In genomic region chr17:4954431-4954830, GRCm38 (mm10) we compare ENCODE assay signal across 26 mouse cellular contexts. TPM values are rescaled to one million over a fixed set of nuclear protein-coding genes. Genes with fewer than 3 reads are reported as not detected.
DNase-seq lines count a peak whose midpoint lies in the region; ATAC-seq lines count a peak whose summit lies in the region.
"Had no signal": no experiment of that assay in that cellular context is flagged by ENCODE, and none has a peak within 500 bp of the region (broad histone marks: within the 10 kb centered on the region; RNA-seq: fewer than 3 reads in every experiment).

No protein-coding gene starts in this region.

- ATAC-seq in hindbrain, embryonic 13.5 days (ENCODE audit: low FRiP score) = no peak
- no peak for ATAC-seq in limb, embryonic 13.5 days (ENCODE audit: low FRiP score, low read depth)
- ATAC-seq in neural tube, embryonic 14.5 days (ENCODE audit: low read depth) = no peak
- ATAC-seq: activated CD4-positive, CD25-positive, alpha-beta regulatory T cell, adult 4 months; CD4-positive, CD25-positive, alpha-beta regulatory T cell, adult 4 months; forebrain, embryonic 13.5 days; intestine, embryonic 15.5 days had no signal

- no peaks in the 10 kb centered on the region for H3K9me3 ChIP-seq in hindbrain, embryonic 13.5 days
- H3K9me3 ChIP-seq in hindbrain, embryonic 10.5 days = no peaks in the 10 kb centered on the region
- no peaks in the 10 kb centered on the region for H3K9me3 ChIP-seq in limb, embryonic 13.5 days
- no peaks in the 10 kb centered on the region for H3K9me3 ChIP-seq in limb, embryonic 10.5 days (replicated peaks)
- H3K9me3 ChIP-seq in neural tube, embryonic 14.5 days (ENCODE audit: control insufficient read depth, low read length) = no peaks in the 10 kb centered on the region
- H3K9me3 ChIP-seq: embryonic facial prominence, embryonic 12.5 days; forebrain, embryonic 10.5 days; forebrain, embryonic 13.5 days; heart, embryonic 15.5 days; hindbrain, embryonic 12.5 days; intestine, embryonic 15.5 days had no signal

- no peaks in the 10 kb centered on the region for H3K27me3 ChIP-seq in hindbrain, embryonic 13.5 days
- no peaks in the 10 kb centered on the region for H3K27me3 ChIP-seq in hindbrain, embryonic 10.5 days (ENCODE audit: insufficient read depth, poor library complexity, severe bottlenecking)
- H3K27me3 ChIP-seq in limb, embryonic 13.5 days = no peaks in the 10 kb centered on the region
- H3K27me3 ChIP-seq in limb, embryonic 10.5 days (ENCODE audit: low read depth, poor library complexity, severe bottlenecking) = no peaks in the 10 kb centered on the region
- H3K27me3 ChIP-seq in neural tube, embryonic 14.5 days (ENCODE audit: control insufficient read depth, insufficient read depth, low read length) = no peaks in the 10 kb centered on the region
- H3K27me3 ChIP-seq: embryonic facial prominence, embryonic 12.5 days; heart, embryonic 12.5 days; heart, embryonic 15.5 days; hindbrain, embryonic 12.5 days; intestine, embryonic 15.5 days had no signal

- no peak overlapping the region for H3K9ac ChIP-seq in hindbrain, embryonic 13.5 days
- H3K9ac ChIP-seq in limb, embryonic 13.5 days = no peak overlapping the region
- H3K9ac ChIP-seq in neural tube, embryonic 14.5 days (replicated peaks; ENCODE audit: low read depth, low read length) = no peak overlapping the region
- H3K9ac ChIP-seq: embryonic facial prominence, embryonic 12.5 days; forebrain, embryonic 13.5 days; heart, embryonic 12.5 days; heart, embryonic 15.5 days; hindbrain, embryonic 12.5 days; intestine, embryonic 15.5 days had no signal

- H3K4me2 ChIP-seq in hindbrain, embryonic 13.5 days = peak overlapping the region; percentile 6; the same call in 1 of the 2 replicates
- 0 out of 2 replicates have a peak overlapping the region, but pooled peaks have one; percentile 5 for H3K4me2 ChIP-seq in limb, embryonic 13.5 days (replicated peaks)
- no peak overlapping the region for H3K4me2 ChIP-seq in neural tube, embryonic 14.5 days (ENCODE audit: low read depth, low read length)
- H3K4me2 ChIP-seq: embryonic facial prominence, embryonic 12.5 days; forebrain, embryonic 13.5 days; heart, embryonic 12.5 days; heart, embryonic 15.5 days; hindbrain, embryonic 12.5 days; intestine, embryonic 15.5 days had no signal

- H3K4me3 ChIP-seq in hindbrain, embryonic 13.5 days = no peak overlapping the region
- no peak overlapping the region for H3K4me3 ChIP-seq in hindbrain, embryonic 10.5 days
- no peak overlapping the region for H3K4me3 ChIP-seq in limb, embryonic 13.5 days
- H3K4me3 ChIP-seq in limb, embryonic 10.5 days = no peak overlapping the region
- H3K4me3 ChIP-seq in neural tube, embryonic 14.5 days (ENCODE audit: low read depth, low read length) = no peak overlapping the region
- H3K4me3 ChIP-seq: embryonic facial prominence, embryonic 12.5 days; forebrain, embryonic 10.5 days; forebrain, embryonic 13.5 days; heart, embryonic 12.5 days; heart, embryonic 15.5 days; hindbrain, embryonic 12.5 days; intestine, embryonic 15.5 days had no signal

- WGBS in hindbrain, embryonic 13.5 days = 45% methylated on average over 4 of the region's 4 CpGs
- 85% methylated on average over 4 of the region's 4 CpGs for WGBS in hindbrain, embryonic 10.5 days
- 50% methylated on average over 4 of the region's 4 CpGs for WGBS in limb, embryonic 13.5 days
- WGBS in limb, embryonic 10.5 days = 89% methylated on average over 4 of the region's 4 CpGs
- WGBS in neural tube, embryonic 14.5 days = 42% methylated on average over 4 of the region's 4 CpGs

- no peak for DNase-seq in hindbrain, embryonic 10.5 days (ENCODE audit: low spot score)
- DNase-seq in limb, embryonic 10.5 days (ENCODE audit: low spot score) = no peak
- DNase-seq in neural tube, embryonic 10.5 days (ENCODE audit: extremely low spot score, low spot score) = no peak
- DNase-seq in ovary, postnatal 14 days (ENCODE audit: low spot score) = no peak
- DNase-seq: adrenal gland, adult 8-10 months; adrenal gland, postnatal 25 days; cerebellum, adult 18-20 months; cerebellum, adult 9-10 months; cerebellum, postnatal 14 days; gastrocnemius, postnatal 25 days; heart, adult 18-20 months; heart, postnatal 10 days; heart, postnatal 36 days; kidney, adult 11 months had no signal

- no peaks in the 10 kb centered on the region for H3K36me3 ChIP-seq in hindbrain, embryonic 13.5 days
- H3K36me3 ChIP-seq in hindbrain, embryonic 10.5 days = no peaks in the 10 kb centered on the region
- H3K36me3 ChIP-seq in limb, embryonic 13.5 days = no peaks in the 10 kb centered on the region
- H3K36me3 ChIP-seq in limb, embryonic 10.5 days = no peaks in the 10 kb centered on the region
- H3K36me3 ChIP-seq in neural tube, embryonic 14.5 days (ENCODE audit: control insufficient read depth, insufficient read depth, low read length) = no peaks in the 10 kb centered on the region
- H3K36me3 ChIP-seq: embryonic facial prominence, embryonic 12.5 days; forebrain, embryonic 10.5 days; heart, embryonic 12.5 days; heart, embryonic 15.5 days; hindbrain, embryonic 12.5 days; intestine, embryonic 15.5 days had no signal

- H3K27ac ChIP-seq in hindbrain, embryonic 13.5 days = no peak overlapping the region
- no peak overlapping the region for H3K27ac ChIP-seq in hindbrain, embryonic 10.5 days
- no peak overlapping the region for H3K27ac ChIP-seq in limb, embryonic 13.5 days
- H3K27ac ChIP-seq in limb, embryonic 10.5 days = no peak overlapping the region
- peak overlapping the region; percentile 22; the same call in 1 of the 2 replicates for H3K27ac ChIP-seq in neural tube, embryonic 14.5 days (ENCODE audit: low read depth, low read length)
- H3K27ac ChIP-seq: embryonic facial prominence, embryonic 12.5 days; forebrain, embryonic 10.5 days; forebrain, embryonic 13.5 days; heart, embryonic 15.5 days; hindbrain, embryonic 12.5 days; intestine, embryonic 15.5 days had no signal

- peaks cover 10% of the 10 kb centered on the region for H3K4me1 ChIP-seq in hindbrain, embryonic 13.5 days (replicated peaks)
- H3K4me1 ChIP-seq in hindbrain, embryonic 10.5 days (replicated peaks) = no peaks in the 10 kb centered on the region
- H3K4me1 ChIP-seq in limb, embryonic 13.5 days = peaks cover 9% of the 10 kb centered on the region; the same call in 1 of the 2 replicates
- H3K4me1 ChIP-seq in limb, embryonic 10.5 days = peaks cover 3% of the 10 kb centered on the region; the same call in 1 of the 2 replicates
- H3K4me1 ChIP-seq in neural tube, embryonic 14.5 days (ENCODE audit: control insufficient read depth, insufficient read depth, low read length) = peaks cover 9% of the 10 kb centered on the region; the same call in 1 of the 2 replicates
- H3K4me1 ChIP-seq: heart, embryonic 12.5 days; intestine, embryonic 15.5 days had no signal

RNA-seq across cellular contexts. Expression of gene Arid1b, which starts 39.7 kb away (rescaled TPM):
- 14.8 and 16.1 TPM in 2 replicates for polyA plus RNA-seq in hindbrain, embryonic 13.5 days (2015; fragmentation: Nextera tagmentation; extraction: Ambion mirVana)
- 10.4 and 11.7 TPM in 2 replicates for polyA plus RNA-seq in hindbrain, embryonic 10.5 days (2016; fragmentation: Nextera tagmentation; extraction: Ambion mirVana)
- polyA plus RNA-seq in limb, embryonic 13.5 days (2015; fragmentation: Nextera tagmentation; extraction: Ambion mirVana) = 12.4 and 12.5 TPM in 2 replicates
- 10.7 and 12.5 TPM in 2 replicates for polyA plus RNA-seq in limb, embryonic 10.5 days (2016; fragmentation: Nextera tagmentation; extraction: Ambion mirVana)
- polyA plus RNA-seq in neural tube, embryonic 14.5 days (2014; fragmentation: Nextera tagmentation; extraction: Ambion mirVana) = 20.1 and 22.2 TPM in 2 replicates
